ENCODE assay signal across 9 mouse cellular contexts in the genomic region with DNA sequence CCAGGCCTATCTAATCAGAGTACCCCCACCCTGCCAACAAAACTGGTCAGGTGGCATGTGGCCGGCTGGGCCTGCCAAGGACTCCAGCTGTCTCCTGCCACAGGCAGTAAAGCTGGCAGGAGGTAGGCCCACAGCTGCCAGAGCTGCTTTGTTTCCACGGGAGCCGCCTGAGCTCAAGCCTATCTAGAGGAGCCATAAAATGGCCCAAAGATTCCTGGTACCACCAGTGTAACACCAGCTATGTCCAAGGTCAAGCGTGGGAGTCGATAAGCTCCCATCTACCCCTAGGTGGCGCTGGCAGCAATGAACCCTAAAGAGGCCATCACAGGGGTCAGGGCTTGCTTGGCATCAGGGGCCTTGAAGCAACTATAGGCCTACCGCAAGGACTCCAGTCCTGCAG. TPM values are rescaled to one million over a fixed set of nuclear protein-coding genes. Genes with fewer than 3 reads are reported as not detected.
DNase-seq lines count a peak whose midpoint lies in the region; ATAC-seq and TF ChIP-seq lines count a peak whose summit lies in the region.
"Had no signal": no experiment of that assay in that cellular context is flagged by ENCODE, and none has a peak within 500 bp of the region (broad histone marks: within the 10 kb centered on the region; RNA-seq: fewer than 3 reads in every experiment).

No protein-coding gene starts in this region.

- H3K9me3 ChIP-seq in midbrain, postnatal 0 days (ENCODE audit: low read length) = no peaks in the 10 kb centered on the region

- no peak overlapping the region for H3K27ac ChIP-seq in midbrain, postnatal 0 days (ENCODE audit: low read depth, low read length)

- 0 out of 2 replicates have a peak, but pooled peaks cover 2% of the 10 kb centered on the region for H3K4me1 ChIP-seq in midbrain, postnatal 0 days (ENCODE audit: insufficient read depth, low read length)

- peak; percentile 92 for DNase-seq in left cerebral cortex, postnatal 4 days
- no peak for DNase-seq in left cerebral cortex, postnatal 25 days (ENCODE audit: low spot score in 2 of 2)
- DNase-seq in adrenal gland, postnatal 10 days = peak; percentile 70
- DNase-seq in gastrocnemius, postnatal 36 days = peak; percentile 34 to 62
- peak; percentile 78 for DNase-seq in kidney, postnatal 10 days
- peak; percentile 76 for DNase-seq in midbrain, postnatal 0 days (ENCODE audit: low spot score)
- DNase-seq in spleen, postnatal 14 days (ENCODE audit: low spot score in 2 of 2) = no peak
- no peak for DNase-seq in ovary, adult 18-20 months (ENCODE audit: low spot score)

- peak; percentile 57 for TF ChIP-seq CTCF in midbrain, postnatal 0 days (IDR thresholded peaks at IDR 0.05)

- ATAC-seq in midbrain, postnatal 0 days (ENCODE audit: low FRiP score) = no peak

- no peaks in the 10 kb centered on the region for H3K27me3 ChIP-seq in midbrain, postnatal 0 days (ENCODE audit: insufficient read depth, low read length)

- H3K4me3 ChIP-seq in midbrain, postnatal 0 days (ENCODE audit: low read depth, low read length) = no peak overlapping the region
- H3K4me3 ChIP-seq: megakaryocyte, embryonic 14.5 days had no signal

- no peak overlapping the region for H3K9ac ChIP-seq in midbrain, postnatal 0 days (replicated peaks; ENCODE audit: low read length, poor library complexity, severe bottlenecking)

- H3K36me3 ChIP-seq in midbrain, postnatal 0 days (ENCODE audit: insufficient read depth, low read length) = no peaks in the 10 kb centered on the region

- 65% methylated on average over 7 of the region's 7 CpGs for WGBS in midbrain, postnatal 0 days

- no peak overlapping the region for H3K4me2 ChIP-seq in midbrain, postnatal 0 days (ENCODE audit: low read depth, low read length, poor library complexity, severe bottlenecking)

- intact Hi-C loops in left cerebral cortex, postnatal 4 days (cut with DNase I) = no loop called here
- intact Hi-C loops in left cerebral cortex, postnatal 25 days (cut with DNase I) = loop anchor here (1.0 to 10.0 kb wide), 2 partner anchors 43 to 137 kb away; no protein-coding TSS in a partner anchor
- intact Hi-C loops in gastrocnemius, postnatal 36 days (cut with DNase I) = no loop called here

RNA-seq across cellular contexts. Expression of a gene that starts 17.8 kb away (rescaled TPM):
- total RNA-seq in left cerebral cortex, postnatal 4 days (2021) = 1 to 10 TPM; 6.3 to 6.5 TPM
- 1 to 10 TPM; 6.0 to 6.7 TPM for total RNA-seq in left cerebral cortex, postnatal 25 days (2021)
- total RNA-seq in adrenal gland, postnatal 10 days (2021) = 10 to 100 TPM; 35.6 to 39.0 TPM
- total RNA-seq in gastrocnemius, postnatal 36 days (2021) = 10 to 100 TPM in 1 of 2 experiments, 1 to 10 TPM in 1; 8.7 to 11.2 TPM
- 5.9 and 8.9 TPM in 2 replicates for total RNA-seq in midbrain, postnatal 0 days (2014; rRNA removed)
- 1.8 and 1.9 TPM in 2 replicates for polyA plus RNA-seq in midbrain, postnatal 0 days (2015; fragmentation: Nextera tagmentation; extraction: Ambion mirVana)

RNA-seq across cellular contexts. Expression of a gene that starts 36.6 kb away (rescaled TPM):
- 100 to 1,000 TPM; 117 to 118 TPM for total RNA-seq in left cerebral cortex, postnatal 4 days (2021)
- 100 to 1,000 TPM in 1 of 2 experiments, 10 to 100 TPM in 1; 91.6 to 103 TPM for total RNA-seq in left cerebral cortex, postnatal 25 days (2021)
- 100 to 1,000 TPM; 102 to 111 TPM for total RNA-seq in adrenal gland, postnatal 10 days (2021)
- total RNA-seq in gastrocnemius, postnatal 36 days (2021) = 100 to 1,000 TPM in 1 of 2 experiments, 10 to 100 TPM in 1; 95.4 to 103 TPM
- 98.2 and 105 TPM in 2 replicates for total RNA-seq in midbrain, postnatal 0 days (2014; rRNA removed)
- polyA plus RNA-seq in midbrain, postnatal 0 days (2015; fragmentation: Nextera tagmentation; extraction: Ambion mirVana) = 222 and 224 TPM in 2 replicates

RNA-seq across cellular contexts. Expression of a gene that starts 49.3 kb away (rescaled TPM):
- 100 to 1,000 TPM; 616 to 687 TPM for total RNA-seq in left cerebral cortex, postnatal 4 days (2021)
- total RNA-seq in left cerebral cortex, postnatal 25 days (2021) = 100 to 1,000 TPM; 648 to 660 TPM
- total RNA-seq in adrenal gland, postnatal 10 days (2021) = 100 to 1,000 TPM; 772 to 787 TPM
- 100 to 1,000 TPM; 310 to 370 TPM for total RNA-seq in gastrocnemius, postnatal 36 days (2021)
- 574 and 749 TPM in 2 replicates for total RNA-seq in midbrain, postnatal 0 days (2014; rRNA removed)
- polyA plus RNA-seq in midbrain, postnatal 0 days (2015; fragmentation: Nextera tagmentation; extraction: Ambion mirVana) = 388 and 422 TPM in 2 replicates

Comparison
In these comparisons a context has a peak if more than half of its experiments do, and no peak if none do; other contexts are left out.
1. DNase-seq: peak in left cerebral cortex, postnatal 4 days (single experiment), adrenal gland, postnatal 10 days (single experiment), gastrocnemius, postnatal 36 days (2 of 2), kidney, postnatal 10 days (single experiment) and midbrain, postnatal 0 days (single experiment); none in left cerebral cortex, postnatal 25 days (0 of 2), spleen, postnatal 14 days (0 of 2) and ovary, adult 18-20 months (single experiment).